Mouse (Mus musculus) brain, adult 10 weeks (tissue): ENCODE data around the gene Arpin. TPM values are rescaled to one million over a fixed set of nuclear protein-coding genes. Genes with fewer than 3 reads are reported as not detected.

Experiments used
- polyA plus RNA-seq: library from polyadenylated mRNA; stranded (reverse); fragments of 350-450 nt; fragmentation: Illumina TruSeq; extraction: RNeasy Lipid Tissue Mini Kit (QIAGEN cat#74804); gene quantifications from one replicate; pipeline ENCODE4 v1.2.3, GENCODE M21; 2015; ENCODE audit warnings: low read depth, low replicate concordance

Arpin gene
- polyA plus RNA-seq, result 19.3 TPM

GRCm38 (mm10) chr7:79934862-79935510, at the start of gene Arpin:
Gene Arpin (minus strand): TSS chr7:79935359.

GRCm38 (mm10) chr7:79920344-79920983, 14.7 kb downstream of the Arpin start, which contains the start of gene Ap3s2:
Gene Ap3s2 (minus strand): TSS chr7:79920649.

Other genes starting within 250 kb of the Arpin start
- gene Kif7, start 219.6 kb downstream of the Arpin start, polyA plus RNA-seq, result 0.98 TPM
- gene Plin1, start 202.5 kb downstream of the Arpin start, polyA plus RNA-seq, result not detected
- 16.8 TPM for gene Pex11a, start 192.2 kb downstream of the Arpin start, polyA plus RNA-seq
- 0.83 TPM for gene Wdr93, start 192.2 kb downstream of the Arpin start, polyA plus RNA-seq
- gene Mesp1, start 141.6 kb downstream of the Arpin start, polyA plus RNA-seq, result not detected
- 0.39 TPM for gene Mesp2, start 124.6 kb downstream of the Arpin start, polyA plus RNA-seq
- 3.5 TPM for gene Anpep, start 74.3 kb downstream of the Arpin start, polyA plus RNA-seq
- 31.8 TPM for gene Ap3s2, start 14.7 kb downstream of the Arpin start, polyA plus RNA-seq
- gene Zfp710, start 89.5 kb upstream of the Arpin start, polyA plus RNA-seq, result 11.7 TPM
- 62.9 TPM for gene Idh2, start 180.0 kb upstream of the Arpin start, polyA plus RNA-seq